Mouse (Mus musculus): ENCODE results near the gene Atp13a2. TPM values are rescaled to one million over a fixed set of nuclear protein-coding genes. Genes with fewer than 3 reads are reported as not detected.

Gene Atp13a2
- polyA plus RNA-seq, 1 experiment from 2014 or later: 127 TPM

DNA sequence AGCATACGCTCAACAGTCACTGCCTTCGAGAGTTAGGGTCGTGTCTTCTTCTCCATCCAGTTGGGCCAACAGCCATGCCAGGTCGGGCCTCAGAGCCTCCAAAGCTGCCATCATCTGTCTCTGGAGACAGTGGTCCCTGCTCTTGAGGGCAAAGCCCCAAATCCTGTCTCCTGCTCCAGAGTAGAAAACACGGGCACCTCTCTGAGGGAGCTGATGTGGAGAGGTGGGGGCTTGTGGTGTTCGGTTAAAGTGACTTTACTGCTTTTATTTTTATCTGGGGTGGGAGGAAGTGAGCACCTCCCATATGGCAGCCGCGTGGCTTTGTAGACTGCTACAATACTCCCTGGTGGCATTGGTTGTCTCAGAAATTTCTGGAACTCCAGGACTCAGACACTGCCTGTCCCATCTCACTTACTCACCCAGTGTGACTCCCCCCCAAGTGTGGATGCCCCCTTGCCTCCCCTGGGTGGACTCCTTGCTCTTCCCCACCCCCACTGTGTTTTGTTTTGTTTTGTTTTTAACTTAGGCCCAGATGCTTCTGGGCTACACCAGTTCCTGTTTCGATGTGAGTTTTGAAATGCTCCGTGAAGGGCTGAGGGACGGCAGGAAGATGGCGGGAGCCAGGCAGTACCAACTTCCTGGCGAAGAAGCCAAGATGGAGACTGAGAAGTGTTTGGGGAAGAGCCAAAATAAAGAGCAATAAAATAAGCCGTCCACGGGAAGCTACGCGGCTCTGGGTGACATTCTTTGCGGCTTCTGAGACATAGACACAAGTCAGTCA, 34.6 kb upstream of the Atp13a2 start:
- H3K27ac ChIP-seq: no peak overlapping the region
- no peak overlapping the region for H3K4me3 ChIP-seq (replicated peaks)
- H3K4me2 ChIP-seq (replicated peaks): no peak overlapping the region
- peaks cover 7% of the 10 kb centered on the region for H3K4me1 ChIP-seq (replicated peaks)
- WGBS: 92% methylated on average over 18 of the region's 18 CpGs
- no peaks in the 10 kb centered on the region for H3K9me3 ChIP-seq
- H3K36me3 ChIP-seq: no peaks in the 10 kb centered on the region
- ATAC-seq: no peak
- H3K27me3 ChIP-seq: no peaks in the 10 kb centered on the region
- H3K9ac ChIP-seq (replicated peaks): no peak overlapping the region

DNA sequence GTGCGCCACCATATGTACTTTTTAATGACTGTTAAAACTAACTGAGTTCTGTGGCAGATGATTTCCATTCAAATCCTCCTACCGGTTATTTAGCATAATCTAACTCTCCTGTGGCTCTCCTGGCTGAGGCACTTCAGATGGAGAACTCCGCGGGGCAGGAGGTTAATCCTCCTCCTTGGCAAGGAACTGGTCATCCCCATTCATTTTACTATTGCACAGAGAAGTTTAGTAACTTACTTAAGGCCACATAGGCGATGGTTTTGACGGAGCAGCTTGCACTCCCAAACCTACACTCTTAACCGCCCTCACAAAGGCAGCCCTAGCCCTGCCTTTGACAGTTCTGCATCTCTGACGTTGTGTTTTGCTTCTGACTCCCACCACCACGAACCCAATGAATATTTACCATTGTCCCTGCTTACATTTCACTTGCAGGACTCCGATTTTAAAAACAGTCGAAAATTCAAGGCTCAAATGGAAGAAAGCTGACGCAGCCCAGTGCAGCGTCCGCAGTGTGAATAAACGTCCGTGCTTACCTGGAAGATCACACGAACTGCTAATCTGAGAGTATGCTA, 29.5 kb upstream of the Atp13a2 start:
- Histone ChIP-seq H3K4me1 (replicated peaks) (peaks cover 26% of the 10 kb centered on the region), H3K9ac (replicated peaks) (peak overlapping the region; percentile 61), H3K27ac (peak overlapping the region; percentile 80), H3K27me3 (no peaks in the 10 kb centered on the region), H3K36me3 (no peaks in the 10 kb centered on the region), H3K4me3 (replicated peaks) (peak overlapping the region; percentile 42), H3K9me3 (no peaks in the 10 kb centered on the region), H3K4me2 (replicated peaks) (peak overlapping the region; percentile 70)
- 3% methylated on average over 17 of the region's 17 CpGs for WGBS
- no peak for ATAC-seq

DNA sequence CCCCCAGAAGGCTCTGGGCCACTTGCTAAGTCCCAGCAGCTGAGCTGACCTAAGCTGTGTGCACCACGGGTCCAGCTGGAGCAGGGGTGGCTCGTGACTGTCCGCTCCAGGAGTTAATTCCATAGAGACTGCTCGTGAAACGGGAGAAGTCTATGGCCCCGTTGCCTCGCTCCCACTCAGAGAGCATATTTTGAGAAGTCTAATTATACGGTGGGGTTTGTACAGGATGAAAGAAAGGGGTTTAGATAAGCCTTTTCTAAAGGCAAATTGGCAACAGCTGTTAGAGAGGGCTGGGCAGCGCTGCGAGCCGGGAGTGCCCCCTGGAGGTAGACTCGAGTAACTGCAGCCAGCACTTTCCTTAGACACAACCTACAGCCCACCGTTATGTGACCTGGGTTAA, 28.9 kb upstream of the Atp13a2 start:
- no peaks in the 10 kb centered on the region for H3K27me3 ChIP-seq
- peaks cover 31% of the 10 kb centered on the region for H3K4me1 ChIP-seq (replicated peaks)
- peak overlapping the region; percentile 70 for H3K4me2 ChIP-seq (replicated peaks)
- peak overlapping the region; percentile 80 for H3K27ac ChIP-seq
- peak; percentile 44 for ATAC-seq
- no peaks in the 10 kb centered on the region for H3K36me3 ChIP-seq
- under 1% methylated on average over 13 of the region's 13 CpGs for WGBS
- no peaks in the 10 kb centered on the region for H3K9me3 ChIP-seq
- peak overlapping the region; percentile 42 for H3K4me3 ChIP-seq (replicated peaks)
- H3K9ac ChIP-seq (replicated peaks): peak overlapping the region; percentile 61

DNA sequence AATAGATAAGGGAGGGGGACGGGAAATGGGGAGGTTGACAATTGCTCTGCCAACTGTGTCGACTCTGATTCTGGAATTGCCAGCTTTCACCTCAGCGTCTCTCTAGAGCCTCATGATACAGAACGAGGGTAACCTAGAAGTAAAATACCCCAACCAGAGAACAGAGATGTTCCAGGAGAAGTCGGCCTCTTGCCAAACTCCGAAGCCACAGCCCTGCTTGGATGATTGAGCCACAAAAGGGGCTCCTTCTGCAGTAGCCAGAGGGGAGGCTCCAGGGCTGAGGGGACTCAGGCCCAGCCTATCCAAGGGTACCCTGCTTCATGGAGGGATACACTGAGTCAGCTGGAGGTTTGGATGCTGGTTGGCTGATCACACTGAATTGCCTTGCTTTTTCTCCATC, 28.4 kb upstream of the Atp13a2 start:
- no peaks in the 10 kb centered on the region for H3K36me3 ChIP-seq
- no peak overlapping the region for H3K4me2 ChIP-seq (replicated peaks)
- no peak for ATAC-seq
- no peak overlapping the region for H3K4me3 ChIP-seq (replicated peaks)
- no peaks in the 10 kb centered on the region for H3K9me3 ChIP-seq
- H3K27me3 ChIP-seq: no peaks in the 10 kb centered on the region
- 62% methylated on average over 6 of the region's 6 CpGs for WGBS
- H3K4me1 ChIP-seq (replicated peaks): peaks cover 37% of the 10 kb centered on the region
- no peak overlapping the region for H3K9ac ChIP-seq (replicated peaks)
- H3K27ac ChIP-seq: no peak overlapping the region

DNA sequence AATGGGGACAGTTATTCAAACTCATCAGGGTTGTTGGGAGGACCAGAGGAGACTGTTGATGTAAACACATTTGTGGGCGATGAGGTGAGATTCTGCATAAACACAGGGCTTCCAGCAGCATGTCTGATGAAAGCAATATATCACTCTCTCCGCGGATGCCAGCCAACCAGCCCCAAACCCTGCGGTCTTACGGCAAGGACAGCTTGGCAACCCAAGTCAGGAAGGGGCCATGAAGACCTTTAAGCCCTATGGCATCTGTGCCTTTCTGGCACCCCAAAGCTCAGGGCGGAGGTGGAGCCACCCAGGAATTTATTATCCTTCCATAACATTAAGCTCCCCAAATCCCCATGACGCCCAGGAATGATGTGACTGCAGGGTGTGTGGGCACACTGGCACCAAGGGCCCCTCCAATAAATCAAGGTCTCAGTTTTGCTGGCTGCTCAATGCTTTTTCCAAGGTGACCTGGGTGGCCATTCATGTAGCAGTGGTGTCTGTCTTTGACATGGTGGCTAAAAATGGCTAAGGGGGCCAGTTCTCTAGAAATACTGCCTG, 27.5 kb upstream of the Atp13a2 start:
- 91% methylated on average over 7 of the region's 7 CpGs for whole genome bisulfite sequencing
- Histone ChIP-seq H3K27me3 (no peaks in the 10 kb centered on the region), H3K4me3 (replicated peaks) (no peak overlapping the region), H3K27ac (no peak overlapping the region), H3K4me2 (replicated peaks) (no peak overlapping the region), H3K9ac (replicated peaks) (no peak overlapping the region), H3K9me3 (no peaks in the 10 kb centered on the region), H3K36me3 (no peaks in the 10 kb centered on the region), H3K4me1 (replicated peaks) (peaks cover 44% of the 10 kb centered on the region)
- no peak for ATAC-seq

DNA sequence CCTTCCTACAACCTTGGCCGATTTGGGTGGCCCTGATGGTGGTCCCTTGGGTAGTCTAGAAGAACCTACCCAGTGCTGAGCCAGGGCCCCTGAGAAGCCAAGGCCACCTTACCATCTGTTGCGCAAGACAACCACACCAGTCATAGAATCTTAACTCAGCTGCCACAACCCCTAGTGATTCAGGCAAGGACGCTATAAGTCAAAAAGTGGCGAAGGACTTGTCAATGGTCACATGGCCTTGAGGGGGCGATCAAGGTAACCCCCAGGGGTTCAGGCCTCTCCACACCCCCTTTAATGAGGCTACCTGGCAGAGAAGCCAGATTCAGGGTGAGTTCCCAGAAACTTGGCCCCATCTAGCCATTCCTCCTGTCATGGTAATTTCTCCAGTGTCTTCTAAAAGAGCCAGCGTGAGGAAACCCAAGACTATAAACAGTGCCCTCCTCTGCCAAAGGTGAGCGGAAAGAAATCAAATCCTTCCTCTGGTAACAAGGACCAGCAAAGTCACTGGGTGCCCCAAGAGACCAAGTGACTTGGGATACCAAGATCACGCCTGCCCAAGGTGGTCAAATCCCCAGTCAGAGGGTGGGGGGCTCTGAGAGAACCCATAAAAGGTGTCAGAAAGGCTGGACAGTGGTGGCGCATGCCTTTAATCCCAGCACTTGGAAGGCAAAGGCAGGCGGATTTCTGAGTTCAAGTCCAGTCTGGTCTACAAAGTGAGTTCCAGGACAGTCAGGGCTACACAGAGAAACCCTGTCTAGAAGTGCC, 26.8 kb upstream of the Atp13a2 start:
- H3K36me3 ChIP-seq: no peaks in the 10 kb centered on the region
- WGBS: 78% methylated on average over 10 of the region's 10 CpGs

DNA sequence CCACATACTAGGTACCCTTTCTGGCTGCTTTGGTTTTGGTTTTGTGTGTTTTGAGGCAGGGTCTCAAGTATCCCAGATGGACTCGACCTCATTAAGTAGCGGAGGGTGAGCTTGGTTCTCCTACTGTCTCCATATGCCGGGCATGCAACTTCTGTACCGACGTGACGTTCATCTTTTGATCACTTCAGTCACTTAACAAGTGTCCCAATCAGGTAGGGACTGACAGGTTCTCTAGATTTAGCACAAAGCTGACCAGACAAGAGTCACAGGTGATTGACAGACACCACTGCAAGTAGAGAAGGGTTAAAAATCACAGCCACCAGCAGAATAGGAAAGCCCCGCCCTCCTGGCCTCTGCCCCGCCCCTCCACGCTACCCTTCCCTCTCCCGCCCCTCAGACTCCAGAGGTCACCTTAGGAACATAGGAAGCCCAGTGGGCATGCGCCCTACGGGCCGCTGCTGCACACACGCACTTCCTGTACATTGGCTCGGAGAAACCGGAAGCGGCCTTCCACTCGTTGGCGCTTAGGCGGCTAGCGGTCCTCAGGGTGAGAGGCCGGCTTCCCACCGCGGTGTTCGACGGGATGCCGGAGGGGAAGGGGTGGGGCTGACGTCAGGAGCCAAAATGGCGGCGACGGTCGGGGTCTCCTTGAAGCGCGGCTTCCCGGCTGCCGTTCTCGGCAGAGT, 25.7 kb upstream of the Atp13a2 start, which contains the start of gene Sdhb:
Sdhb (plus strand) TSS at position 423 of the 686 bp plus-strand sequence.
- H3K9me3 ChIP-seq: no peaks in the 10 kb centered on the region
- peak; percentile 96 for ATAC-seq
- peak within 1 kb of the TSS; percentile 84 for H3K27ac ChIP-seq
- H3K36me3 ChIP-seq: peaks cover under 1% of the 10 kb centered on the region; the same call in 1 of the 2 replicates
- H3K4me3 ChIP-seq (replicated peaks): peak within 1 kb of the TSS; percentile 74
- 2% methylated on average over 37 of the region's 37 CpGs for WGBS
- H3K27me3 ChIP-seq: no peaks in the 10 kb centered on the region
- H3K4me2 ChIP-seq (replicated peaks): peak within 1 kb of the TSS; percentile 77
- peak within 1 kb of the TSS; percentile 89 for H3K9ac ChIP-seq (replicated peaks)
- H3K4me1 ChIP-seq (replicated peaks): peaks cover 52% of the 10 kb centered on the region

More for the DNA sequence above, 26.8 kb upstream of the Atp13a2 start:
- Histone ChIP-seq H3K4me2 (replicated peaks) (no peak overlapping the region), H3K9me3 (no peaks in the 10 kb centered on the region), H3K9ac (replicated peaks) (no peak overlapping the region), H3K4me1 (replicated peaks) (peaks cover 50% of the 10 kb centered on the region), H3K27ac (no peak overlapping the region), H3K4me3 (replicated peaks) (no peak overlapping the region), H3K27me3 (no peaks in the 10 kb centered on the region)
- ATAC-seq: no peak

DNA sequence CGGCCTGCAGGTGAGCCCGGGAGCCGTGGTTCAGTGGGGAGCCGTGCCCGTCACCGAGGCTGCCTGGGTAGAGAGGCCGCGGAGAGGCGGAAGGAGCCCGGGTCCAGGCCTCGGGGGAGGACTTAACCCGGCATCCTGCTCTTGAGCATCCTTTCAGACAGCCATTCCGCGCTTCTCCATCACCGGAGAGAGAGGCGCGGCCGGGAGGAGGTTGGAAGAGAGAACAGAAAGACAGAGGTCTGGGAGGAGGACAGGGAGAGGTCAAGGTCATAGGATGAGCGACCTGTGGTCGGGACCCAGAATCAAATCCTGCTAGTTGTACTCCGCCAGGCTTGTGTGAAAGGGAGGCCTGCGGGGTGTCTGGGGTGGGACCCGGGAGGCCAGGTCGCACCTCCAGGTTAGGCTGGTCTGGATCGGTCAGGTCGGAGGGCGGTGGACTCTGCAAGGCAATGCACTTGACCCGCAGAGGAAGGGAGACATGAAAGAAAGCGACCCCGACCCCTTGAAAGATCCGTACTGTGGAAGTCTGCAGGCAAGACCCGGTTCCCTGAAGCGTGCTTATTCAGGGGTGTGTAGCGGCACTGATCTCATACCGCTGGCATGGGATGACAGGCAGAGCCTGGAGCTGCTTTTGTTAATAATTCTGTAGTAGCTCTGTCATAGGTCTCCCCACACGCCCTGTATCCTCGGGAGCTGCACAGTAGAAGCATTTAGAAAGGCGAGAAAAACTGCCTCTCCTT, 25.0 kb upstream of the Atp13a2 start:
- Histone ChIP-seq H3K36me3 (peaks cover 8% of the 10 kb centered on the region), H3K27me3 (no peaks in the 10 kb centered on the region), H3K9me3 (no peaks in the 10 kb centered on the region), H3K9ac (replicated peaks) (peak overlapping the region; percentile 89), H3K4me2 (replicated peaks) (peak overlapping the region; percentile 77), H3K27ac (peak overlapping the region; percentile 84), H3K4me1 (replicated peaks) (peaks cover 49% of the 10 kb centered on the region), H3K4me3 (replicated peaks) (peak overlapping the region; percentile 74)
- WGBS: 2% methylated on average over 38 of the region's 38 CpGs
- ATAC-seq: peak; percentile 9; the same call in 1 of the 2 replicates

DNA sequence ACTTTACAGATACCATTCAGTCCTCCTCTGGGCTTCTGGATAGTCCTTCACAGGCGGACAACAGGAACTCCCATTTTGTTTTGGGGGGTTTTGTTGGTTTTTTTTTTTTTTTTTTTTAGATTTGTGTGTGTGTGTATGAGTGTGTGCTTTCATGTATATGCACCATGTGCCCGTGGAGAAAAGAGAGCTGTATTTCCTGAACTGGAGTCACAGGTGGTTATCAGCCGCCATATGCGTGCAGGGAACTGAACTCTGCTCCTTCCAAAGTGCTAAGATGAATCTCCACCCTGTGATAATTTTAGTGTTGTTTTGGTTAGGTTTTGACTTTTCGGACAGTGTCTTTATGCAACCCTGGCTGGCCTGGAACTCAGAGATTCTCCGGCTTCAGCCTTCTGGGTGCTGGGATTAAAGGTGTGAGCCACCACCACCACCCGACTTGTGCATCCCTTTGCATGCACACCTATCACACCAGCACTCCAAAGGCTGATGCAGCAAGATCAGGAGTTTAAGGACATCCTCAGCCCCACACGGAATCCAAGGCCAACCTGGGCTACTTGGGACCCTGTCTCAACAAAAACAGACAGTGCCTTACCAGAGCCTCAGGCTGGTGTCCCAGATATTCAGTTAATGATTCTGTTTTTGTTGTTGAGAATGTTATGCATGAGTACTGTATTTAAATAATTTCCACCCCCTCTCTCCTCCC, 24.3 kb upstream of the Atp13a2 start:
- no peak for ATAC-seq
- 80% methylated on average over 8 of the region's 8 CpGs for WGBS
- Histone ChIP-seq H3K4me1 (replicated peaks) (peaks cover 42% of the 10 kb centered on the region), H3K36me3 (peaks cover 14% of the 10 kb centered on the region), H3K27me3 (no peaks in the 10 kb centered on the region), H3K9me3 (no peaks in the 10 kb centered on the region), H3K9ac (replicated peaks) (peak overlapping the region; percentile 89), H3K27ac (no peak overlapping the region), H3K4me3 (replicated peaks) (peak overlapping the region; percentile 74), H3K4me2 (replicated peaks) (peak overlapping the region; percentile 77)

DNA sequence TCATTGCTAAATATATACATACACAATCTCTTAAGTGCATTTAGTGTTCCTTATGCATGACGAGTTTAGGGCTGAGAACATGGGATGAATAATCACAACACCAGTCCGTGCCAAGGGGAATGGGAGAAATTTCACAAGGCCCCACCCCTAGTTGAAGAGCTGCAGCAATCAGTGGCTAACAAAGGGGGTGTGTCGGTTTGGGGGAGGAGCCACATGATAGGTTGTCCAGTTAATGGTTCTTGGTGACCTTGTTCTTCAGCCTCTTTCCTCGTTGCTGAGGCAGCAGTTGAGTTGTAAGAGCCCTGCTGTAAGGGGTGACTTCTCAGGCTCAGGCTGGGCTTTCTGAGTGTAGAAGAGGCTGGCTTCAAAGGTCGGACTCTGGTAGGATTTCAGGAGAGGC, 23.7 kb upstream of the Atp13a2 start:
- H3K4me2 ChIP-seq (replicated peaks): peak overlapping the region; percentile 77
- no peak for ATAC-seq
- 55% methylated on average over 5 of the region's 5 CpGs for WGBS
- H3K4me3 ChIP-seq (replicated peaks): no peak overlapping the region
- H3K27ac ChIP-seq: no peak overlapping the region
- H3K27me3 ChIP-seq: no peaks in the 10 kb centered on the region
- H3K36me3 ChIP-seq: peaks cover 20% of the 10 kb centered on the region
- peaks cover 38% of the 10 kb centered on the region for H3K4me1 ChIP-seq (replicated peaks)
- 0 out of 2 replicates have a peak overlapping the region, but pooled peaks have one; percentile 10 for H3K9ac ChIP-seq (replicated peaks)
- no peaks in the 10 kb centered on the region for H3K9me3 ChIP-seq

Data from midbrain, embryonic 13.5 days (tissue).